Mouse (Mus musculus): ENCODE measurements around the gene Arrdc2. TPM values are rescaled to one million over a fixed set of nuclear protein-coding genes. Genes with fewer than 3 reads are reported as not detected.

The Arrdc2 gene
- polyA plus RNA-seq, 1 experiment = 12.1 TPM

DNA sequence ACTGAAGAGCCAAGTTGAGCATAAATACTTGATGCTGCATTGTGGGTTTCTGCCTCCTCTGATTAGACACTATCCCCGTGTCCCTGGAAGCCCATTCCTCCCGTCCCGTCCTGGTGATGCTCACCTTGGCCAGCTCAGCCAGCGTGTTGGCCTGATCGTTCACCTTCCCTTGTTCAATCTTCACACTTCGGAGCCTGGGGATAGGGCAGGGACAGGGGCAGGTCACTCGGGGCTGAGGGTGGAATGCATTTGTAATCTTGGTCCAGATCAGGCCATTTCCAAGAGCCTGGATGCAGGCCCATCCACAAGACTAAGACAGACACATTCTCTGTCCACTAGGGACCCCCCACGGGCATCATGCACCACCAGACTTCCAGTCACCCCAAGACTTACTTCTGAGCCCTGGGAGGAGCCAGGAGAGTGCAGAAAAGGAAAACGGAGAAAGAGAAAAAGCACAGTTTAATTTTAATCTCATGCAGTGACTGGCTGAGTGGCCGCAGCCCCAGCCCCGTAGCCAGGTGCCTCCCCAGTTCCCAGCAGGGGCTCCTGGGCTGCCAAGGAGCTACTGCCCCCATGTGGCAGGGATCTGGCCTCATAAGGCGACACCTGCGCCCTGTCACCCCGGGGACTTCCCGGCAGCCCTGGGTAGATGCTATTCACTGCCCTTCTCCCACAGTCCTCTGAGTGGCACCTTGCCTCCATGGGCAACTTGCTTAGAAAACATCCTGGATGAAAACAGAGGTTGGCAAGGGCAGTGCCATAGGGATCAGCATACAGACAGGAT is 7.0 kb upstream of the Arrdc2 start:
- no peaks in the 10 kb centered on the region for H3K27me3 ChIP-seq (ENCODE audit: control insufficient read depth, insufficient read depth, low read length, poor library complexity, severe bottlenecking)
- H3K4me1 ChIP-seq (ENCODE audit: control insufficient read depth, insufficient read depth, low read length) = peaks cover 9% of the 10 kb centered on the region
- H3K36me3 ChIP-seq (ENCODE audit: control insufficient read depth, insufficient read depth, low read length, poor library complexity, severe bottlenecking) = no peaks in the 10 kb centered on the region
- no peak overlapping the region for H3K27ac ChIP-seq (ENCODE audit: insufficient read depth, low read length)
- TF ChIP-seq POLR2A (IDR thresholded peaks at IDR 0.05; ENCODE audit: insufficient read depth, low read length) (no peak), CTCF (IDR thresholded peaks at IDR 0.05; ENCODE audit: low read depth, low read length) (peak; percentile 49)
- H3K9me3 ChIP-seq (replicated peaks; ENCODE audit: control insufficient read depth, insufficient read depth, low read length, poor library complexity, severe bottlenecking) = no peaks in the 10 kb centered on the region
- H3K4me3 ChIP-seq (ENCODE audit: low read depth, low read length) = no peak overlapping the region
- H3K9ac ChIP-seq (ENCODE audit: low read depth, poor library complexity, severe bottlenecking) = no peak overlapping the region

DNA sequence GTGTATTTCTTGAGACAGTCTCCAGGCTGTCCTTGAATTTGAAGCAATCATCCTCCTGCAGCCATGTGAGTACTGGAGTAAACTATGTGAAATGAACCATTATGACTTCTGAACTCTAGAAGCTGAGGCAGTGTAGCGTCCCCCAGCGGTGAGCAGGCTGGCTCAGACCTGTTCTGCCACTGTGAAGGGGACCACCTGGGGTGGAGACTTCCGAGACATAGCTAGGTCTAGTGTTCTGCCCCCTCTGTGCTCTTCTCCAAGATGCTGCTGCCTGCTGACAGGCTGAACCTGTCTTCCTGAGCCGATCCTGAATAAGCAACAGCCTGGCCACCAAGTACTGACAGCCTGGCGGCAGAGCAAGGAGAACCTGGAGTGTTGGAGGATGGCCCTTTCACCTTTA is 5.6 kb upstream of the Arrdc2 start:
- H3K27me3 ChIP-seq (ENCODE audit: control insufficient read depth, insufficient read depth, low read length, poor library complexity, severe bottlenecking) = no peaks in the 10 kb centered on the region
- no peak overlapping the region for H3K27ac ChIP-seq (ENCODE audit: insufficient read depth, low read length)
- no peaks in the 10 kb centered on the region for H3K36me3 ChIP-seq (ENCODE audit: control insufficient read depth, insufficient read depth, low read length, poor library complexity, severe bottlenecking)
- no peaks in the 10 kb centered on the region for H3K9me3 ChIP-seq (replicated peaks; ENCODE audit: control insufficient read depth, insufficient read depth, low read length, poor library complexity, severe bottlenecking)
- TF ChIP-seq EP300 (IDR thresholded peaks at IDR 0.05; ENCODE audit: insufficient read depth, low read depth, low read length) (peak; percentile 19; the same call in 1 of the 2 replicates), CTCF (IDR thresholded peaks at IDR 0.05; ENCODE audit: low read depth, low read length) (peak; percentile 36), POLR2A (IDR thresholded peaks at IDR 0.05; ENCODE audit: insufficient read depth, low read length) (no peak)
- no peak overlapping the region for H3K9ac ChIP-seq (ENCODE audit: low read depth, poor library complexity, severe bottlenecking)
- H3K4me1 ChIP-seq (ENCODE audit: control insufficient read depth, insufficient read depth, low read length) = peaks cover 9% of the 10 kb centered on the region
- H3K4me3 ChIP-seq (ENCODE audit: low read depth, low read length) = no peak overlapping the region

DNA sequence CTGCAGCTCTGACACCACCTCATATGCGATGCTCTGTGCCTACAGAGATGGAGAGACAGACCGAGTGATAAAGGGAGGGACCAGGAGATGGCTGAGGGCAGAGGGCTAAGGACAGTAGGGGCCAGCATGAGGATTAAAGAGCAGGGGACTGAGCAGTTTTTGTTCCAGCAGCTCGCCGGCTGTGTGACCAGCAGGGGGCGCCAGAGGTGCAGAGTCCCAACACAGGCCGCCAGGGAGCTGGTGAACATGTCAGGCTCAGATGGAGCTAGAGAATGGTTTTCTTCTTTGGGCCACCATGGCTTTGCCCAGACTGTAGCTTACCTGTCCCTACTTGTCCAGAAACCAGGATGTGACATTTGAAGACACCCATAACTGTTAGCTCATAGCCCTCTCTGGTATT is 5.0 kb upstream of the Arrdc2 start:
- Histone ChIP-seq H3K9ac (ENCODE audit: low read depth, poor library complexity, severe bottlenecking) (no peak overlapping the region), H3K4me1 (ENCODE audit: control insufficient read depth, insufficient read depth, low read length) (peaks cover 7% of the 10 kb centered on the region)

DNA sequence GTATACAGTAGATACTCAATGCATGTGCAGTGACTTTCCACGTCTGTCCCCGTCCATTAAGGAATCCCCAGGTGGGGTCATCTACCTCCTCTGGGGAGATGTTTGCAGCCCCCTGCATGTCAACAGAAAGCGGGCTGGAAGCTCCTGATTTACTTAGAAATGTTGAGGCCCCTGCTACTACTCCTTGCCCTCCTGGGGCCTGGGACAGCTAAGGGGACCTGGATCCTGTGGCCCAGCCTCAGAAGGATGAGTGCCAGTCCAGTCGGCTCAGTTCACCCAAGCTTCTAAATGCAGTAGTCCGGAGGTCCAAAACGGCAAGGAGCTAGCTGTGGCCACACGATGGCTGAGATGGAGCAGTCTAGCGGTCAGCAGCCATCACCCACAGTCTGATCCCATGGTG is 4.4 kb upstream of the Arrdc2 start:
- Histone ChIP-seq H3K9ac (ENCODE audit: low read depth, poor library complexity, severe bottlenecking) (no peak overlapping the region), H3K4me3 (ENCODE audit: low read depth, low read length) (no peak overlapping the region), H3K27me3 (ENCODE audit: control insufficient read depth, insufficient read depth, low read length, poor library complexity, severe bottlenecking) (no peaks in the 10 kb centered on the region), H3K36me3 (ENCODE audit: control insufficient read depth, insufficient read depth, low read length, poor library complexity, severe bottlenecking) (no peaks in the 10 kb centered on the region), H3K9me3 (replicated peaks; ENCODE audit: control insufficient read depth, insufficient read depth, low read length, poor library complexity, severe bottlenecking) (no peaks in the 10 kb centered on the region), H3K4me1 (ENCODE audit: control insufficient read depth, insufficient read depth, low read length) (peaks cover 7% of the 10 kb centered on the region), H3K27ac (ENCODE audit: insufficient read depth, low read length) (no peak overlapping the region)
- no peak for TF ChIP-seq POLR2A (IDR thresholded peaks at IDR 0.05; ENCODE audit: insufficient read depth, low read length)
- no peak for TF ChIP-seq EP300 (IDR thresholded peaks at IDR 0.05; ENCODE audit: insufficient read depth, low read depth, low read length)
- no peak for TF ChIP-seq CTCF (IDR thresholded peaks at IDR 0.05; ENCODE audit: low read depth, low read length)

More for the DNA sequence above, 5.0 kb upstream of the Arrdc2 start:
- TF ChIP-seq CTCF (IDR thresholded peaks at IDR 0.05; ENCODE audit: low read depth, low read length) = peak; percentile 96
- TF ChIP-seq EP300 (IDR thresholded peaks at IDR 0.05; ENCODE audit: insufficient read depth, low read depth, low read length) = 0 out of 2 replicates have a peak, but pooled peaks have one; percentile 16
- TF ChIP-seq POLR2A (IDR thresholded peaks at IDR 0.05; ENCODE audit: insufficient read depth, low read length) = no peak
- Histone ChIP-seq H3K9me3 (replicated peaks; ENCODE audit: control insufficient read depth, insufficient read depth, low read length, poor library complexity, severe bottlenecking) (no peaks in the 10 kb centered on the region), H3K36me3 (ENCODE audit: control insufficient read depth, insufficient read depth, low read length, poor library complexity, severe bottlenecking) (no peaks in the 10 kb centered on the region), H3K27me3 (ENCODE audit: control insufficient read depth, insufficient read depth, low read length, poor library complexity, severe bottlenecking) (no peaks in the 10 kb centered on the region), H3K4me3 (ENCODE audit: low read depth, low read length) (no peak overlapping the region), H3K27ac (ENCODE audit: insufficient read depth, low read length) (no peak overlapping the region)

DNA sequence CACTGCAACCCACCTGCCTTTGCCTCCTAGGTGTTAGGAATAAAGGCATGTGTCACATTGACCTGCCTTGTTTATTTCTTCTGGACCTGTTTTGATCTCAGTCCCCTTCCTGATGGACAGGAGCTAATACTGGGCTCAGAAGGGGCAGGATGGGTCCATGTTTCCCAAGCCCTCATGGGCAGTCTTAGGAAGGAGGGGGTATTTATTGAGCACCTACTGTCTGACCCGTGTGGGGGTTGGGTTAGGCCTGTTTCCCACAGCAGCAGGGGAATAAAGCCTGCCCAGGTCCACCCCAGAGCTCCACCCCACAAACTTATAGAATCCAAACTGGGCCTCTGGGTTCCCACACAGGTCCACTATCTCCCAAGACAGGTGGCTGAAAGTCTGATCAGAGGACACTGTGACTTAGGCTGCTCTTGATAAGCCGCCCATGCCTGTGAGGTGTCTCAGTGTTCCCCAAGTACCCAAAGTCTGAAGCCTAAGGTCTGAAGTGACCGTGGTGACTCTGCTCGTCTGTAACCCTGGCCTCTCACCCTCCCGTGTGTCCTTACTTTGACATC is 3.8 kb upstream of the Arrdc2 start:
- Histone ChIP-seq H3K9me3 (replicated peaks; ENCODE audit: control insufficient read depth, insufficient read depth, low read length, poor library complexity, severe bottlenecking) (no peaks in the 10 kb centered on the region), H3K4me3 (ENCODE audit: low read depth, low read length) (no peak overlapping the region), H3K27ac (ENCODE audit: insufficient read depth, low read length) (no peak overlapping the region), H3K4me1 (ENCODE audit: control insufficient read depth, insufficient read depth, low read length) (peaks cover 3% of the 10 kb centered on the region), H3K27me3 (ENCODE audit: control insufficient read depth, insufficient read depth, low read length, poor library complexity, severe bottlenecking) (no peaks in the 10 kb centered on the region), H3K9ac (ENCODE audit: low read depth, poor library complexity, severe bottlenecking) (no peak overlapping the region), H3K36me3 (ENCODE audit: control insufficient read depth, insufficient read depth, low read length, poor library complexity, severe bottlenecking) (no peaks in the 10 kb centered on the region)
- TF ChIP-seq POLR2A (IDR thresholded peaks at IDR 0.05; ENCODE audit: insufficient read depth, low read length) (no peak), CTCF (IDR thresholded peaks at IDR 0.05; ENCODE audit: low read depth, low read length) (no peak), EP300 (IDR thresholded peaks at IDR 0.05; ENCODE audit: insufficient read depth, low read depth, low read length) (no peak)

DNA sequence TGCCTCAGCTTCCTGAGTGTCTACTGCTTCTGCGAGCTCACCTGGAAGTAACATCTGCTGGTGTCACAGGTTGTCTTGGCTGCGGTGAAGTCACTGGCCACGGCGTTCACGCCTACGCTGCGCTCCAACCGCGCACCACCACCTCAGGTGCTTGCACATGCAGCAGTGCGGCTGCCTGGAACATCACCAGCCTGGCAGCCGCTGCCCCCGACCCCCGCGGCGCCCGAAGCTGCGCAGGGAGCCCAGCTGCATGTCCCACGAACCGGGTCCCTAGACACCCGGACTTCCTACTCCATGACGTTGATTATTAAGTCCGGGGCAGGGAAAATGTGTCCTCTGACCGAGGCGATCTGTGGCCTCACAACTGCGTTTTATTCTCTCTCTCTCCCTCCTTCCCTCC is 3.0 kb upstream of the Arrdc2 start:
- no peak for TF ChIP-seq POLR2A (IDR thresholded peaks at IDR 0.05; ENCODE audit: insufficient read depth, low read length)
- H3K36me3 ChIP-seq (ENCODE audit: control insufficient read depth, insufficient read depth, low read length, poor library complexity, severe bottlenecking) = no peaks in the 10 kb centered on the region
- no peaks in the 10 kb centered on the region for H3K9me3 ChIP-seq (replicated peaks; ENCODE audit: control insufficient read depth, insufficient read depth, low read length, poor library complexity, severe bottlenecking)
- H3K4me3 ChIP-seq (ENCODE audit: low read depth, low read length) = no peak overlapping the region
- H3K9ac ChIP-seq (ENCODE audit: low read depth, poor library complexity, severe bottlenecking) = peak overlapping the region; percentile 31; the same call in 1 of the 2 replicates
- no peaks in the 10 kb centered on the region for H3K27me3 ChIP-seq (ENCODE audit: control insufficient read depth, insufficient read depth, low read length, poor library complexity, severe bottlenecking)
- H3K4me1 ChIP-seq (ENCODE audit: control insufficient read depth, insufficient read depth, low read length) = no peaks in the 10 kb centered on the region
- H3K27ac ChIP-seq (ENCODE audit: insufficient read depth, low read length) = no peak overlapping the region

All from ES-Bruce4 (cell line).